Mouse (Mus musculus): ENCODE results near the gene Abcb10.
"Not testable (repeated sequence)": the region's sequence is repeated elsewhere in the genome, so short reads cannot be mapped to it uniquely, and the experiment has no call there.

Gene Abcb10

GRCm38 (mm10) chr8:123980239-123980638, 2.7 kb downstream of the Abcb10 start:
- DNase-seq (ENCODE audit: low spot score) = no peak

GRCm38 (mm10) chr8:123978926-123979325, 4.0 kb downstream of the Abcb10 start:
- no peak for DNase-seq (ENCODE audit: low spot score)

DNA sequence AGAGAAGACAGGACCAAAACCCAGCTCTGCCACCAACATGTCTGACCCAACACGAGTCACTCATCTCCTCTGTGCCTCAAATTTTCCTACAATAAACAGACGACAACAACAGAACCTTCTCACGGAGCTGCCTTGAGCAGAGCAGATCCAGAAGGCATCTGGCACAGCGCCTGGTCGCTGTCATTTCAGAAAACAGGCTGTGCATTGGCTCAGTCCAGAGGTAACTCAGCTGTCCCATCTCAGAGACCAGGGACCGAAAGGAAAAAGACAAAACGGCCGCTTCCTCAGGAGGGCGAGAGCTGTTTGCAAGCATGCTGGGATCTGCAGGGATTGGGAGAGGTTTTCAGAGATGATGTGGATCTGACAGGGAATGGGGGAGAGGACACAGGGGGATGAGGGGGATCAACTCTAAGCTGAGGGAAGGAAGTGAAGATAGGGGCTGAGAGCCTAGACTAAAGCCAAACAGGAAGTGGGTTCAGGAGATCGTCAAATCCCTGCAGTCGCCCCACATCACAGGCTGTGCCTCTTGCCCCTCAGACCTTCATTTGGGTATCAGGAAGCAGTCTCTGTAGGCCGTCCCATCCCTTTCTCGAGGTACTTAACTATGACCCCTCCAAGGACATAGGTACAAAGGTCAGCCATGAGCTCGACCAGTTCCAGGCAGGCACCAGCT, 4.6 kb downstream of the Abcb10 start:
- no peak for DNase-seq (ENCODE audit: low spot score)

DNA sequence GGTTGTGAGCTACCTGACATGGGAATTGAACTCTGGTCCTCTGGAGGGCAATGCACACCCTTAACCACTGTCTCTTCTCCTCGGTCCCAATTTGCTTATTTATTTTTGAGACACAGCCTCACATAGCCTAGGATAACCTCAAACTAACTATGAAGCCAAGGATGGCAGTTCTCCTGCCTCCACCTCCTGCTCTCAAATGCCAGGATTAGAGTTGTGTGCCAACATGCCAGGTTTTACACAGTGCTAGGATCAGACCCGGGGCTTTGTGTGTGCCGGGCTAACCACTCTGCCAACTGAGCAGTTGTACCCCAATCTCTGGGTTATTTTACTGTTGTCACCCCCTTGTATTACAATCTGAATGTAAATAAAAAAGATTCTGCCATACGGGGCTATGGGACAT, 5.4 kb downstream of the Abcb10 start:
- DNase-seq (ENCODE audit: low spot score) = no peak

DNA sequence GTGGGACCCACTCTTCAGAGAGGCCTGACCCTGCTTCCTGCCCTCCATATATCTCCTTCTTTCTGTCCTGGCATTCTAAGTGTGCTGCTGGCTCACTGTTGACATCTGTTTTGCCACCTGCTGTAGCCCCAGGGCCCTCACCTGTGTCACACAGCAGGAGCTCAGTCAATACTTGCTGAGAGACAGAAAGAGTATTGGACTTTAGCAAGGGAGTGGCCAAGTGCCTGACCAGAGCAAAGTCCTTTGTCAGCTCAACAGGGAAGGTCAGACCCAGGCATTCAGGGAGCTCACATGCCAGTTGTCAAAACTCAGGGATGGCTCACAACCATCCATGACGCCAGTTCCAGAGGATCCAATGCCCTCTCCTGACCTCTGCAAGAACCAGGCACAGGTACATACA, 9.4 kb downstream of the Abcb10 start:
- no peak for DNase-seq (ENCODE audit: low spot score)

DNA sequence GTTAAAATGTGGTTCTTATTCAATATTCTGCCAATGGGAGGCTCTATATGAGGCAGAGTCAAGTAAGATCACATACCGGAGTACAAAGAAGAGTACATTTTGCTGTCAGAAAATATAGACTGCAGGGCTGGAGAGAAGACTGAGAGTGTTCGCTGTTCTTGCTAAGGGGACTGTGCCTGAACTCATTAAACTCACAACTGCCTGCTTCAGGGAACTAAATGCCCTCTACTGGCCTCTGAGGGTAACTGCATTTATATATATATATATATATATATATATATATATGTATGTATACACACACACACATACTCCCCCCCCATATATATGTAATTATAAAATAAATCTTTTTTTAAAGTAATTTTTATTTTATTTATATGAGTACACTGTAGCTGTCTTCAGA, 16.0 kb downstream of the Abcb10 start:
- DNase-seq (ENCODE audit: low spot score) = no peak

GRCm38 (mm10) chr8:123961371-123961770, 21.6 kb downstream of the Abcb10 start:
- DNase-seq (ENCODE audit: low spot score) = no peak

DNA sequence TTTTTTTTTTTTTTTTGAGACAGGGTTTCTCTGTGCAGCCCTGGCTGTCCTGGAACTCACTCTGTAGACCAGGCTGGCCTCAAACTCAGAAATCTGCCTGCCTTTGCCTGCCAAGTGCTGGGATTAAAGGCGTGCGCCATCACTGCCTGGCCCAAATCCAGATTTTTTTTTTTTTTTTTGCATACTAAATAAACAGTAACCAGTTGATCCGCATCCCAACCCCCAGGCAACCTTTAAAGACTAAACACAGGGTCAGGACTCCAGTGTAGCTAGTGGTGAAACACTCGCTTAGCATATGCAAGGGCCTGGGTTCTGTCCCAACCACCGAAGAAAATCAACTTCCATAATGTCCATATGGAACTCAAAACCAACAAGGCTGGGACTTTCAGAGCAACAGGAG, 22.4 kb downstream of the Abcb10 start:
- DNase-seq (ENCODE audit: low spot score) = not testable (repeated sequence)

DNA sequence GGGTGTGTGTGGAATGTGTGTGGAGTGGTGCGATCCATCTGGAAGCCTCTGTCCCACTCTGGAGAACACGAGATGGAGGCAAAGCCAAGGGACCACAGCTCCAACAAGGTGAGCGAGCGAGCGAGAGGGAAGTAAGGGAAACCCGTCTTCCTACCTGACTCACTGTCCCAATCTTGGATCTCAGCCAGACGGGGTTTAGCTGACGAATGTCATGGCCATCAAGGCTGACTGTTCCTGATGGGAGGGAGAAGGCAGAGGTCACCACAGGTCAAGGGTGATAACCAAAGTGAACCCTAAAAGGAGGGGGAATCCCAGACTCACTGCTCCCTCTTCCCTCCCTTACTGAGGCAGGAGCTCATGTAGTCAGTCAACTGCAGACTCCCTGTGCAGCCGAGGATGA, 22.9 kb downstream of the Abcb10 start:
- DNase-seq (ENCODE audit: low spot score) = no peak

- DNase-seq (ENCODE audit: low spot score) = no peak
Observed at GRCm38 (mm10) chr8:123959473-123959872, 23.4 kb downstream of the Abcb10 start.

DNA sequence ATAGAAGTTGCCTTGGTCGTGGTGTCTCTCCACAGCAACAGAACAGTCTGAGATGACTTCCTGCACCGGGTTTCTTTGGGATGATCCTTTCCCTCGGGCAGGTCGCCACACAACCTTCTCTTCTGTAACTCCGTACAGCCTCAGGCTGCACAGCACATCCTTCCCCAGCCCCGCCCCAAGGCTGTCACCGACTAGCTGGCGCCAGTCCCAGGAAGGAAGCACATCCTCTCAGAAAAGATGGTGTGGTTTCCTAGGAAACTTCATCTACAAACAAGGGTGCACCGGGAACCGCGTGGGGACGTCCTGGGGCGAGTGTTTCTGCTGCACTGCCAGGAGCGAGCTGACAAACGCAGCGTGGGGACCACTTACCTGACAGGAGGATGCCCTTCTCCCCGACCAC, 24.8 kb downstream of the Abcb10 start:
- DNase-seq (ENCODE audit: low spot score) = no peak

GRCm38 (mm10) chr8:123954246-123954645, 28.7 kb downstream of the Abcb10 start:
- no peak for DNase-seq (ENCODE audit: low spot score)

GRCm38 (mm10) chr8:123953686-123954085, 29.2 kb downstream of the Abcb10 start:
- DNase-seq (ENCODE audit: low spot score) = no peak

DNA sequence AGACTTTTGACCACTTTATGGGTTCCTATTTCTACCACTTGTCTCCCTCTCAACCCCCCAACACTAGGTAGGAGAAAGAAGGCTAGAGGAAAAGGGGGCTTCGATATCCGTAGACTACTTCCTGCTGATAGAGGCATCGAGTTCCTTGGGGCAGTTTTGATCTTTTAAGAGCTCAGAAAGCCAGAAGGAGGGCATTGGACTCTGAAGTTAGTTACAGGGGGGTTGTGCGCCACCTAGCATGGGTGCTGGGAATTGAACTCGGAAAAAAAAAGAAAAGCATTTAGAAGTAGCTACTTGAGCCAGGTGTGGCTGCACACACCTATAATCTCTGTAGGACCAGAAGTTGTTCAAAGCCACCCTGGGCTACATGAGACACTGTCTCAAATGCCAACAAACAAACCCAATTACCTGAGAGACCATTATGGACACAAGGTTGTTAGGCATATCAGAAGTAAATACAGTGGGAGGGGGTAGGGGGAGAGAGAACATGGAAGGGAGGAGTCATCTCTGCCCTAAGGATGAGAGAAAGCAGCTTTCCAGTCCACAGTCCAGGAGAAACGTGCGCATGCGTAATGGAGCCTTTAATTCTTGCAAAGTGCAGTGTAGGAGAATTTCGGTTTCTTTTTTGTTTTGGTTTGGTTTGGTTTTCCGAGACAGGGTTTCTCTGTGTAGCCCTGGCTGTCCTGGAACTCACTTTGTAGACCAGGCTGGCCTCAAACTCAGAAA, 32.7 kb downstream of the Abcb10 start:
- peak; percentile 59 for DNase-seq (ENCODE audit: low spot score)

DNA sequence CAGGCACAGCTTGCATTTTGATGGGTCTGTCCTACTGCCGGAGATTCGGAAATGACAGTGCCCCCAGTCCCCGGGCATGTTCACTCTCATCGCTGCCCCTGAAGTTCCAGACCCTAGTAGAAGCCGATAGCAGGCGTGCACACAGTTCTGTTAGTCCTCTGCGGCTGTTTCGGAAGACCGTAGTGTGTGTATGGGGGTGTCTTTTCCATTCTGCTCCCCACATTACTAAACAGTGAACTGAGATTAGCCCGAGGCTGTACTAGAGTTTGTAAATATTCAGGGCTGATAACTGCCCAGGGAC, 33.3 kb downstream of the Abcb10 start:
- DNase-seq (ENCODE audit: low spot score) = no peak

- DNase-seq (ENCODE audit: low spot score) = peak; percentile 99
Observed at GRCm38 (mm10) chr8:123948942-123949685, 33.8 kb downstream of the Abcb10 start, which contains the start of gene Nup133. Gene Nup133 (minus strand): TSS chr8:123949265.

GRCm38 (mm10) chr8:123929026-123929425, 53.9 kb downstream of the Abcb10 start:
- no peak for DNase-seq (ENCODE audit: low spot score)

- DNase-seq (ENCODE audit: low spot score) = no peak
Observed at GRCm38 (mm10) chr8:123925671-123926070, 57.3 kb downstream of the Abcb10 start.

GRCm38 (mm10) chr8:123924719-123925118, 58.2 kb downstream of the Abcb10 start:
- DNase-seq (ENCODE audit: low spot score) = peak; percentile 84

- DNase-seq (ENCODE audit: low spot score) = no peak
Observed at GRCm38 (mm10) chr8:123914635-123915034, 68.3 kb downstream of the Abcb10 start.

GRCm38 (mm10) chr8:123912265-123912664, 70.7 kb downstream of the Abcb10 start:
- DNase-seq (ENCODE audit: low spot score) = no peak

DNA sequence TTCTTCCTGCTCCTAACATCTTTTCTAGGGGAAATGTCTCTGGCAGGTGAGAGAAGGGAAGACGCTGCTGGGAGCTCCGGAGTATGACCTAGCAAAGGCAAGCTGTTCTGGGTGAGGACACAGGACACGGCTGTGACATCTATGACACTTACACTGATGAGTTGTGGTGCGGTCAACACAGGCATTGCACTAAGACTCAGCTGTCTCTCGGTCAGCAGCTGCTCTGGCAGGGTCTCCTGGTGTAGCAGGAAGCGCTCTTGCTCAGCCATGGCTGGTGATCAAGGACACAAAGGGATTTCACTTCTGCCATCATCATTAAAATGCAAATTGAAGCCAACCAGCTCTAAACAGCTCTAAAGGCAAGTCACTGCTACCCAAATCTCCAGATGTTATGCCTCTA, 75.3 kb downstream of the Abcb10 start:
- DNase-seq (ENCODE audit: low spot score) = no peak

DNA sequence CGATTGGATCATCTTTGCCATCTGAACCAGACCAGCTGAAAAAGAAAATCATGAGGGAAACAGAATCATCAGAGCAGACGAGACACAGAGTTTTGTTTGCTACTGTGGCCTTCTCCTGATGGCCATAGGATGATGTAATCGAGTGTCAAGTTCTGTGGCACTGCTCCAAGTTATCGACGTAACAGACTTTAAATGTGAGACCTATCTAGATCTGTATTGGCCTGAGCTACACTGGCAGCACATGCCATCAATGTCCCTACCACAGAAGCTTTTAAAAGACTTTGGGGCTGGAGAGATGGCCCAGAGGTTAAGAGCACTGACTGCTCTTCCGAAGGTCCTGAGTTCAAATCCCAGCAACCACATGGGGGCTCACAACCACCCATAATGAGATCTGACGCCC, 80.3 kb downstream of the Abcb10 start:
- DNase-seq (ENCODE audit: low spot score) = no peak
